Mouse (Mus musculus) forebrain, embryonic 14.5 days (tissue): ENCODE measurements around the gene Mmp17. TPM values are rescaled to one million over a fixed set of nuclear protein-coding genes. Genes with fewer than 3 reads are reported as not detected.

ENCODE experiments used
- ATAC-seq: fragments of 200-750 bp; cut with Nextera tagmentation; 2 replicates; pipeline ENCODE4 v1.8.0; 2017; ENCODE audit warnings: mild to moderate bottlenecking, moderate library complexity
- DNase-seq: peaks from one replicate; pipeline ENCODE4 v3.0.0-alpha.2; 2015; ENCODE audit warnings: low spot score
- H3K27ac ChIP-seq: fragments of 300-500 bp; sonication (generic); 2 replicates; pipeline ENCODE4 v1.5.1; 2014; ENCODE audit warnings: low read depth, mild to moderate bottlenecking, control low read depth, low read length, moderate library complexity
- H3K27me3 ChIP-seq: fragments of 300-500 bp; sonication (generic); replicated peaks from 2 replicates; pipeline ENCODE4 v1.6.1; 2014; ENCODE audit warnings: low read length, control low read depth, mixed read lengths; ENCODE audit not compliant: control insufficient read depth, insufficient read depth
- H3K36me3 ChIP-seq: fragments of 300-500 bp; sonication (generic); 2 replicates; pipeline ENCODE4 v1.6.1; 2014; ENCODE audit warnings: low read length, control low read depth; ENCODE audit not compliant: control insufficient read depth, insufficient read depth
- H3K4me1 ChIP-seq: fragments of 300-500 bp; sonication (generic); 2 replicates; pipeline ENCODE4 v1.6.1; 2014; ENCODE audit warnings: antibody characterized with exemption, low read length, control low read depth; ENCODE audit not compliant: control insufficient read depth, insufficient read depth
- H3K4me2 ChIP-seq: fragments of 300-500 bp; sonication (generic); 2 replicates; pipeline ENCODE4 v1.6.1; 2014; ENCODE audit warnings: mild to moderate bottlenecking, control low read depth, low read length
- H3K4me3 ChIP-seq: fragments of 300-500 bp; sonication (generic); 2 replicates; pipeline ENCODE4 v1.5.1; 2014; ENCODE audit warnings: low read depth, low read length, control low read depth
- H3K9ac ChIP-seq: fragments of 300-500 bp; sonication (generic); 2 replicates; pipeline ENCODE4 v1.6.1; 2014; ENCODE audit warnings: mild to moderate bottlenecking, low read length, control low read depth, moderate library complexity
- H3K9me3 ChIP-seq: fragments of 300-500 bp; sonication (generic); replicated peaks from 2 replicates; pipeline ENCODE4 v1.6.1; 2016; ENCODE audit warnings: low read length, control low read depth, mixed read lengths; ENCODE audit not compliant: control insufficient read depth
- WGBS: fragments of 180-500 bp; shearing (Covaris S2); extraction: QIAGEN DNeasy Blood & Tissue Kit; methylation state at CpG from one replicate; pipeline ENCODE4 v1.1.7; 2014; 5-methylcytosine and 5-hydroxymethylcytosine counted together
- polyA plus RNA-seq: library from polyadenylated mRNA; unstranded; fragments of >200 nt; fragmentation: Nextera tagmentation; extraction: Ambion mirVana; gene quantifications from 2 replicates; pipeline ENCODE4 v1.2.1, GENCODE M21; 2014

Gene Mmp17
- polyA plus RNA-seq, 1 experiment from 2014 or later = 7.9 TPM

- Histone ChIP-seq H3K4me3 (no peak overlapping the region), H3K36me3 (no peaks in the 10 kb centered on the region), H3K4me1 (peaks cover 7% of the 10 kb centered on the region; the same call in 1 of the 2 replicates), H3K9ac (no peak overlapping the region), H3K4me2 (no peak overlapping the region), H3K27me3 (peaks cover 6% of the 10 kb centered on the region; the same call in 1 of the 2 replicates), H3K9me3 (no peaks in the 10 kb centered on the region), H3K27ac (no peak overlapping the region)
- ATAC-seq (no peak), DNase-seq (no peak)
- WGBS = 73% methylated on average over 7 of the region's 7 CpGs
These were observed 3.0 kb upstream of the Mmp17 start for GRCm38 (mm10) chr5:129581015-129581414.

- Histone ChIP-seq H3K27ac (no peak overlapping the region), H3K4me2 (peak overlapping the region; percentile 99), H3K9me3 (no peaks in the 10 kb centered on the region), H3K9ac (peak overlapping the region; percentile 83), H3K36me3 (no peaks in the 10 kb centered on the region), H3K4me1 (peaks cover 12% of the 10 kb centered on the region; the same call in 1 of the 2 replicates), H3K27me3 (peaks cover 6% of the 10 kb centered on the region; the same call in 1 of the 2 replicates), H3K4me3 (peak overlapping the region; percentile 74)
- 3% methylated on average over 12 of the region's 12 CpGs for WGBS
- ATAC-seq (no peak; the same call in 1 of the 2 replicates), DNase-seq (peak; percentile 40)
These were observed 638 bp upstream of the Mmp17 start for GRCm38 (mm10) chr5:129583331-129583730.

GRCm38 (mm10) chr5:129584583-129585541 lies 893 bp downstream of the Mmp17 start:
- H3K27me3 ChIP-seq = peaks cover 6% of the 10 kb centered on the region; the same call in 1 of the 2 replicates
- peaks cover 12% of the 10 kb centered on the region; the same call in 1 of the 2 replicates for H3K4me1 ChIP-seq
- WGBS = under 1% methylated on average over 76 of the region's 76 CpGs
- DNase-seq (peak; percentile 58), ATAC-seq (peak; percentile 14; the same call in 1 of the 2 replicates)
- H3K4me2 ChIP-seq = peak overlapping the region; percentile 99
- no peaks in the 10 kb centered on the region for H3K36me3 ChIP-seq
- peak overlapping the region; percentile 74 for H3K4me3 ChIP-seq
- no peaks in the 10 kb centered on the region for H3K9me3 ChIP-seq
- peak overlapping the region; percentile 83 for H3K9ac ChIP-seq
- H3K27ac ChIP-seq = 0 out of 2 replicates have a peak overlapping the region, but pooled peaks have one; percentile 27

GRCm38 (mm10) chr5:129586016-129586415 lies 2.0 kb downstream of the Mmp17 start:
- Histone ChIP-seq H3K27me3 (peaks cover 6% of the 10 kb centered on the region; the same call in 1 of the 2 replicates), H3K27ac (peak overlapping the region; percentile 49; the same call in 1 of the 2 replicates), H3K9ac (peak overlapping the region; percentile 83), H3K4me2 (peak overlapping the region; percentile 99), H3K4me3 (peak overlapping the region; percentile 74), H3K4me1 (peaks cover 19% of the 10 kb centered on the region; the same call in 1 of the 2 replicates), H3K9me3 (no peaks in the 10 kb centered on the region), H3K36me3 (no peaks in the 10 kb centered on the region)
- DNase-seq (peak; percentile 94), ATAC-seq (peak; percentile 72)
- under 1% methylated on average over 16 of the region's 17 CpGs for WGBS

GRCm38 (mm10) chr5:129586471-129586870 lies 2.5 kb downstream of the Mmp17 start:
- Histone ChIP-seq H3K36me3 (no peaks in the 10 kb centered on the region), H3K4me1 (peaks cover 22% of the 10 kb centered on the region; the same call in 1 of the 2 replicates), H3K4me3 (peak overlapping the region; percentile 74), H3K27ac (peak overlapping the region; percentile 49; the same call in 1 of the 2 replicates), H3K9me3 (no peaks in the 10 kb centered on the region), H3K4me2 (peak overlapping the region; percentile 99), H3K9ac (peak overlapping the region; percentile 62), H3K27me3 (peaks cover 6% of the 10 kb centered on the region; the same call in 1 of the 2 replicates)
- no peak for DNase-seq
- WGBS = 26% methylated on average over 13 of the region's 13 CpGs
- no peak; the same call in 1 of the 2 replicates for ATAC-seq

- 10% methylated on average over 11 of the region's 11 CpGs for WGBS
- DNase-seq = peak; percentile 52
These were observed 6.9 kb downstream of the Mmp17 start for GRCm38 (mm10) chr5:129590915-129591314.

GRCm38 (mm10) chr5:129594116-129595114 lies 10.4 kb downstream of the Mmp17 start:
- no peak overlapping the region for H3K9ac ChIP-seq
- H3K27me3 ChIP-seq = no peaks in the 10 kb centered on the region
- WGBS = 49% methylated on average over 19 of the region's 19 CpGs

More at GRCm38 (mm10) chr5:129590915-129591314, 6.9 kb downstream of the Mmp17 start:
- Histone ChIP-seq H3K27ac (peak overlapping the region; percentile 30; the same call in 1 of the 2 replicates), H3K9ac (peak overlapping the region; percentile 40), H3K4me2 (peak overlapping the region; percentile 18; the same call in 1 of the 2 replicates), H3K36me3 (peaks cover 7% of the 10 kb centered on the region), H3K9me3 (no peaks in the 10 kb centered on the region), H3K27me3 (no peaks in the 10 kb centered on the region), H3K4me3 (no peak overlapping the region), H3K4me1 (peaks cover 20% of the 10 kb centered on the region; the same call in 1 of the 2 replicates)
- peak; percentile 27; the same call in 1 of the 2 replicates for ATAC-seq

GRCm38 (mm10) chr5:129602071-129602487 lies 18.1 kb downstream of the Mmp17 start:
- Histone ChIP-seq H3K36me3 (peaks cover 53% of the 10 kb centered on the region), H3K27ac (no peak overlapping the region), H3K9ac (no peak overlapping the region), H3K4me2 (no peak overlapping the region), H3K9me3 (0 out of 2 replicates have a peak, but pooled peaks cover 3% of the 10 kb centered on the region), H3K27me3 (no peaks in the 10 kb centered on the region), H3K4me3 (no peak overlapping the region), H3K4me1 (no peaks in the 10 kb centered on the region)
- DNase-seq (no peak), ATAC-seq (no peak)
- 50% methylated on average over 16 of the region's 16 CpGs for WGBS

More at GRCm38 (mm10) chr5:129594116-129595114, 10.4 kb downstream of the Mmp17 start:
- Histone ChIP-seq H3K36me3 (peaks cover 23% of the 10 kb centered on the region), H3K4me2 (no peak overlapping the region), H3K4me1 (peaks cover 14% of the 10 kb centered on the region; the same call in 1 of the 2 replicates), H3K9me3 (0 out of 2 replicates have a peak, but pooled peaks cover 3% of the 10 kb centered on the region), H3K27ac (no peak overlapping the region), H3K4me3 (no peak overlapping the region)
- DNase-seq (peak; percentile 93), ATAC-seq (peak; percentile 73)
